Mouse (Mus musculus) thymus, adult 2 months (tissue): ENCODE measurements around the gene Cerk.

Experiments used
- CTCF ChIP-seq: fragments of 200-500 bp; IDR thresholded peaks from 2 replicates; pipeline ENCODE4 v1.5.1; 2012; ENCODE audit warnings: mild to moderate bottlenecking, control low read depth, low read length, moderate library complexity, borderline replicate concordance; ENCODE audit not compliant: control insufficient read depth, poor library complexity, insufficient read depth; ENCODE audit errors: extremely low read depth
- POLR2A ChIP-seq: fragments of 200-500 bp; IDR thresholded peaks from 2 replicates; pipeline ENCODE4 v1.6.1; 2012; ENCODE audit warnings: mild to moderate bottlenecking, low read length, control low read depth, moderate library complexity; ENCODE audit not compliant: control insufficient read depth, poor library complexity, insufficient read depth; ENCODE audit errors: extremely low read depth

DNA sequence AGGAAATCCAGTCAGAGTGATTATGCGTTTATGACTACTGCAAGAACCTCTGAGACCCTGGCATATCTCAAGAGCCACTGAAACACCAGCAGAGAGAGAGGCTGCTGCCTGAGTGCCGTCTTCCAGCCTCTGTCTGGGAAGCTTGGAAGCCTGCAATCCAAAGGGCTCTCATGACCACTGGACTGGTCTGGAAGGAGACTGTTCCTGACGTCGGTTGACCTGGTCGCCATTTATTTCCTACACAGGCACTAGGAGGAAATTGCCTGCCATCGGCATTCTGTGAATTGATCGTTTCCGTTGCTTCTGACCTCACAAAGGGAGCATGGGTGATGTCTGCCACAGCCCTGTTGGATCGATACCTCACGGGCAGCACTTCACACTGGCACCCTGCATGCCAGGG lies 9.8 kb downstream of the Cerk start:
- TF ChIP-seq POLR2A (no peak), CTCF (no peak)
